Mouse (Mus musculus): ENCODE data around the gene Dnmt3a.

Gene Dnmt3a

GRCm38 (mm10) chr12:3787541-3787940 lies 18.3 kb upstream of the Dnmt3a start:
- DNase-seq, result no peak

- no peak for DNase-seq
Observed at GRCm38 (mm10) chr12:3788421-3789051, 17.3 kb upstream of the Dnmt3a start.

DNA sequence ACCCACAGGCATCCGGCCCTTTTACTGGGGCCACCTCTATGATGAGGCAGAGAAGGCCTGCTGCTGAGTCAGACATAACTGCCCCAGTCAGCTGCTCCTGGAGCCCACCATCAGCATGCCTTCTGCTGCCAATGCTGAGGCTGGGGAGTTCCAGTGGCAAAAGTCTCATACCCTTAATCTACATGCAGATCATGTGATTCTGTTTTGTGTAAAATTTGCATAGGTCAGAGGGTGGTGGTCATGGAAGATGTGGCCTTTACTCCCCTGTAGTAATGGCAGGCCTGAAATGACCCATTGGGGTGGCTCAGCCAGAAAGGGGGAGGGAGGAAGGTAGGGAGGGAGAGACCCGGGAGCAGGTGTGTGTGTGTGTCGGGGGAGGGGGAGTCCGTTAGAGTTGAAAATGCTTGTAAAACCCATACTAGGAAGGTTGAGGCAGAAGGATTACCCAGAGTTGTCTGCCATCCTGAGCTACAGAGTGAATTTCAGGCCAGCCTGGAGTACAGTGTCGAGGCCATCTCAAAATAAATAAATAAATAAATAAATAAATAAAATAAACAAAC lies 16.1 kb upstream of the Dnmt3a start:
- DNase-seq, result no peak

- DNase-seq, result peak in 1 of 2 experiments; percentile 35
Observed at GRCm38 (mm10) chr12:3791257-3791656, 14.6 kb upstream of the Dnmt3a start.

- peak; percentile 97 for DNase-seq
Observed at GRCm38 (mm10) chr12:3791732-3792131, 14.1 kb upstream of the Dnmt3a start.

DNA sequence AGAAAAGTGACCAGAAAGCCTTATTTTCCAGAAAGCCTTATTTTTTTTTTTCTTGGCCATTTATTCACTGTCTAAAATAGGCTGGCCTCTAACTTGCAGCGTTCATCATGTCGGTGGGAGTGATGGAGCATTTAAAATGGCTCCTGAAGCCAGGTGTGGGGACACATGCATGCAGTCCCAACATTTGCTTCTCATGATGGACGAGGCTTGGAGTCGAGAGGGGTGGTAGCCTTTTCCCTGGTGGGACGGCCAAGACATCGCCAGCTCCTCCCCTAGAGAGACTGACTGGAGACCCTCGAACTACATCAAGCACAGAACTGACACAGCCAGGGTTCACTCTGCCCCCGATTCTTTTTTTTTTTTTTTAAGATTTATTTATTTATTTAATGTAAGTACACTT lies 13.6 kb upstream of the Dnmt3a start:
- no peak for DNase-seq

GRCm38 (mm10) chr12:3795569-3795968 lies 10.2 kb upstream of the Dnmt3a start:
- DNase-seq, result no peak

GRCm38 (mm10) chr12:3799551-3799950 lies 6.3 kb upstream of the Dnmt3a start:
- DNase-seq, result no peak

DNA sequence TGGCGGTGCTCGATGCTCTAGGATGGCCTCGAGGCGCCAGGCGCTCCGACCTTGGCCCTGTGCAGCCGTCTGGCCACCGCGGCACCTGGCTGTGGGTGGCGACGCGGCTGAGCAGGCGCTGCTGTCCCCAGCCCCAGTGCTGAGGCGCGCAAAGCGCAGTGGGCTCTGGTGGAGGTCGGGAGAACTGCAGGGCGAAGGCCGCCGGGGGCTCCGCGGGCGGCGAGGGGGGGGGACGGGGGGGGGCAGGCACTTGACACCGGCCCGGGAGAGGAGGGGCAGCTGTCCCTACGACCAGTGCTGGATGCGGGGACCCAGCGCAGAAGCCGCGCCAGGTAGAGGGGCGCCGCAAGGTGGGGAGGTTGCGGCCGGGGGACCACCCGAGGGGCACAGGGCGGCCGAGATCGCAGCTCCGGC lies 471 bp downstream of the Dnmt3a start:
- peak; percentile 70 to 84 for DNase-seq

- peak; percentile 77 to 88 for DNase-seq
Observed at GRCm38 (mm10) chr12:3806703-3807547, 1.1 kb downstream of the Dnmt3a start.

DNA sequence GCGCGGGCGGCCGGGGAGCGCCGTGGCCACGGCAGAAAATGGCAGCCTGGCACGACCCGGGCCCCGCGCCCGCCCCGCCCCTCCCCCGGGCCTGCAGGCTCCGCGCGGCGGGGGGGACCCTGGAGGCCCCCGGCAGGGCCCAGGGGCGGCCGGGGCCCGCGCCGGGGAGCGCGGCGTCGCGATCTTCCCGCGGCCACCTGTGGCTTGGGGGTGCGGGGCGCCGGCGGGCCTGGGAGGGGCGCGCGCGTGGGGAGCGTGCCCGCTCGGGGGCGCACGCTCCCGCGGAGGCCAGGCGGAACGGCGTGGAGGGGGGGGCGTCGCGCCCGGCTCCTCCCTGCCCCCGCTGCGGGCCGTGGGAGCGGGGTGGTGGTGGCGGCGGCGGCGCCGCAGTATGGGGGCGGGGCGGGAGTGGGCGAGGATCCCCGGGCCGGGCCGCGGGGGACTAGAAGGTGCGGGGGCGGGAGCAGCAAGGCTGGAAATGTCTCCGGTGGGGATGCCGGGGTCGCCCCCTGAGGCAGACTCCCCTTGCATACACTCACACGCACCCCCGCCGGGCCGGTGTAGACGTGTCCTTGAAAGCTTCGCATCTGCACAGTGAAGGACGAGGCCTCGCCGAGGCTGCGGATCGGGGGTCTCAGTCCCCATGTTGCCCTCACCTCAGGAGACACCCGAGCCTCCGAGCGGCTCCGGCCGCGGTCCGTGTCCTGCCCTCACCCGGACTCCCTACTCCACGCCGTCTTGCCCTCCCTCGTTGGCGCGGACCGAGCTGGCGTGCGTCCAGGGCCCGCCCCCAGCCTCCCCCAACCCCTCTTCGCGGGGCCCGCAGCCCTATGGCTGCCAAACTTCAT lies 2.0 kb downstream of the Dnmt3a start:
- peak; percentile 44 to 69 for DNase-seq

- no peak for DNase-seq
Observed at GRCm38 (mm10) chr12:3808396-3808981, 2.7 kb downstream of the Dnmt3a start.

DNA sequence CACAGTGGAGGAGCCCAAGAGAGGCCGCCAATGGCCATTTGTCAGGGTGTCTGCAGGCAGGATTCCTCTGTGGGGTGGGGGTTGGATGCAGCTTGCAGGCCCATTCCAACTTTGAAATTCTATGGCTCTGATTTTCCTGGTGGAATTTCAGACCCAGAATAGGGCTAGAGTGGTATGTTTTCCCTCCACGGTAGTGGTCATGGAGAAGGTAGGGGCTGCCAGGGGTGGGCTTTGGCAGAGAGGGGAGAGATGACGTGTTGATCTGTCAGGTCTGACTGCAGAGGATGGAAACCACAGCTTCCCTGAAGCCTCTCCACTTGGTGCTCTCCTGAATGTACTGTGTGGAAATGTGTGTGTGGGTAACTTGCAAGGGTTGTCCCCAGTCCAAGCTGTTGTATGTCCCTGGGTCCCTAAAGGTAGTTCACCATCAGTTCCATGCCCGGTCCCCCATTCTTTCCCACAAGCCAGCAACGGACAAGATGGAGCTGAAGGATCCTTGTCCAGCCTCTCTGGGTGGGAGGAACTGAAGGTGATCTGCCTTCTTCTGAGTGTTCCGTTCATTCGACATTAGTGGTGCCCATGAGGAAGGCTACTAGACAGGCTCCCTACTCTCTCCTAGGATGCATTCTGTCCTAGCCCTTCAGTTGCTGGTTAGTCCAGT lies 3.8 kb downstream of the Dnmt3a start:
- no peak for DNase-seq

GRCm38 (mm10) chr12:3810455-3810854 lies 4.6 kb downstream of the Dnmt3a start:
- DNase-seq, result no peak

DNA sequence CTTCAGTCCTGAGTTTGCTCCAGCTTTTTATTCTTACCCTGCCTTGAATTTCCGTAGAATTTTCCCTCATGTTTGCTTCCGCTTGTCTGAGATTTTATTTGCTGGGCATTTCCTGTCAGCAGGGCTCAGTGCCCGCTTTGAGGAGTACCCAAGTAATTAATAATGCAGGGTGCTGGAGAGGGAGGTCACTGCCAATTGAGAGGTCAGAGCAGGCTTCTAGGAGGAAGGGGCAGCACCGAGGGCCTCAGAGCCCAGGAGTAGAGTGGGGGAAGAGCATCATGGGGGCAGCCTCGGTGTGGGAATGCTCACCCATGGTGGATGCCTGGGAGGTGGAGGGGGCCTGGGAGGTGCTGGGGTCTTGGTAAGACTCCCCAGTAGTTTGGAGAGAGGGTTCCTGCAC lies 5.8 kb downstream of the Dnmt3a start:
- no peak for DNase-seq

- DNase-seq, result no peak
Observed at GRCm38 (mm10) chr12:3812251-3812650, 6.4 kb downstream of the Dnmt3a start.

- no peak for DNase-seq
Observed at GRCm38 (mm10) chr12:3813138-3813537, 7.3 kb downstream of the Dnmt3a start.

DNA sequence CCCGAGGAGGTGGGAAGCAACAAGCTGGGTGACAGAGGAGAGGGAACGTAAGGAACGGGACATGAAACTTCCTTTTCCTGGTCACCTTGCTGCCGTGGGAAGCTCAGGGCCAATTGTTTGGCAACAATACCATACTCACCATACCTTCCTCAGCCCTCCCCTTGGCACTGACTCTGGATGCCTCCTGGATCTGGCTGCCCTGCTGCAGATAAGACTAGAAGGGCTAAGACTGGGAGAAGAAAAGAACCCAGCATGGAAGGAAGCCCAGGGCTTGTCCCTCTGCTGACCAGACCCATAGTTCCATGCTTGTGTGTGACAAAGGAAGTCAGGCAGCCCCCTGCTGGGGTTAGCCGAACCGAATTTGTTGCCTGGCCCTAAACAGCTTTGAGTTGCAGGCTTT lies 9.6 kb downstream of the Dnmt3a start:
- DNase-seq, result peak in 1 of 2 experiments; percentile 33

- DNase-seq, result peak; percentile 44 to 63
Observed at GRCm38 (mm10) chr12:3817033-3817432, 11.2 kb downstream of the Dnmt3a start.

DNA sequence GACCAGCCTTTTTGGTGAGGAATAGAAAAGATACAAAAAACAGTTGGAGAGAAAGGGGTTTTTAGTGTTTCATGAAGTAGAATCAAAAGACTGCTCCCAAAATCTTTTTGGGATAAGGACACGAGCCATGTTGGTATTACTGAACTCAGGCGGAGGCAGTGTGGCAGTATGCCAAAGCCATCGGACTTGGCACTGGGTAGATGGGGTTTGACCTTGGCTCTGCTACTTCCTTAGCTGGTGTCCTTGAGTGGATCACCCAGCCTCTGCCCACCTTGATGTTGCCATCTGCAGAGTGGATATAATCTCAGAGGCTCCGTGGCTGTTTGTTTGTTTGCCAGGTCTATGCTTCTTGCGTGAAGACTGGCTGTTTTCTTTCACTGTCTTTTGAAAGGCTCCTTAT lies 11.8 kb downstream of the Dnmt3a start:
- peak; percentile 55 to 61 for DNase-seq

DNA sequence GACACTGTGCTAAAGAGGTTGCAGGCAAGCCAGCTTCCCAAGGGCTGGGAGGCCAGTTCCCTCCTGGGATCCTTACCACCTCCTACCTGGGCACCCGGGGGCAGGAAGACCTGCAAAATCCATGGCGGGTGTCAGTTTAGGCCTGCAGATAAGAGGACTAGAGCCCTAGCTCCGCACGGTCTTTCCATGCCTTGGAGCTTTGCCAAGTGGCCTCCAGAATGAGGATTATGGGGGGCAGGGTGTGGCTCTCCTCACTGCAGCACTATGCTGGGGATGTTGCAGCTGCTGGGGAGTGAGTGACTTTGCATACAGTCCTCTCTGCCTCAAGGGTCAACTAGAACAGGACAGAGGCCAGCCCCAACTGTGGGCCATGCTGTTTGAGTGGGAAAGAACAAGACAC lies 14.1 kb downstream of the Dnmt3a start:
- no peak for DNase-seq

GRCm38 (mm10) chr12:3823408-3823807 lies 17.6 kb downstream of the Dnmt3a start:
- DNase-seq, result no peak
